Mouse (Mus musculus) bone marrow, adult 2 months (tissue): Measurements from ENCODE around the gene Tmem231.

Experiments
- CTCF ChIP-seq: fragments of 200-500 bp; IDR thresholded peaks from 2 replicates; pipeline ENCODE4 v1.5.1; 2011; ENCODE audit warnings: low read length, control low read depth; ENCODE audit not compliant: control insufficient read depth, insufficient read depth
- POLR2A ChIP-seq: fragments of 200-500 bp; IDR thresholded peaks from 2 replicates; pipeline ENCODE4 v1.6.1; 2011; ENCODE audit warnings: low read depth, mild to moderate bottlenecking, control low read depth, low read length, borderline replicate concordance; ENCODE audit not compliant: control insufficient read depth

GRCm38 (mm10) chr8:111881591-111881990, 52.1 kb downstream of the Tmem231 start:
- TF ChIP-seq CTCF (peak; percentile 92), POLR2A (no peak)
